Mouse (Mus musculus): ENCODE measurements at regions not wholly inside any gene's neighbourhood (a gene's known extent, or its start where the extent isn't known, plus 50 kb on each side); places are given as distances from the start of the nearest gene placed in this dataset.
"Not testable (repeated sequence)": the region's sequence is repeated elsewhere in the genome, so short reads cannot be mapped to it uniquely, and the experiment has no call there.

DNA sequence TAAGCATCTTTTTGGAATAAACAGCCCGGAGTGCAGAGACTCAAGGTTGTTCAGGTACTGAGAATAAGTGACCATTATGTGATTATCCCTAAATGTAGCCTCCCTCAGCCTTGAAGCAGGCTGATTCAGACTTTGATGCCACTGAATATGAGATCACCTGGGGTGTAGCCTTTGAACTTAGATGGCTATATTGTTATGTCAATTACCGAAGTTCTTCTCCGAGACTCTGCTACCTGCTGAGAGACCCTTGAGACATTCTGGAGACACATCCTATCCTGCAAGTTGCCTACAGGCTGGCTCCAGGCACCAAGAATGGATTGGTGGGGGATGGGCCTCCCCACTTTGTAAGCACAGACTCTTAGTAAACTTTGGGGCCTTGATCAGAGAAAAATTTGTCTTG, 85.9 kb upstream of the Thsd7a start:
- TF ChIP-seq EP300 (IDR thresholded peaks at IDR 0.05; ENCODE audit: low read length); USF2 (conservative IDR thresholded peaks at IDR 0.05; ENCODE audit: low read depth, low read length); MYC (IDR thresholded peaks at IDR 0.05; ENCODE audit: low read depth, low read length); SIN3A (IDR thresholded peaks at IDR 0.05; ENCODE audit: low read length): not testable (repeated sequence)
